In genomic region chr8:115377321-115377720, GRCm38 (mm10) we compare ENCODE assay signal across 24 mouse cellular contexts.
DNase-seq lines count a peak whose midpoint lies in the region; ATAC-seq and TF ChIP-seq lines count a peak whose summit lies in the region.
"Had no signal": no experiment of that assay in that cellular context is flagged by ENCODE, and none has a peak within 500 bp of the region (broad histone marks: within the 10 kb centered on the region; RNA-seq: fewer than 3 reads in every experiment).

No protein-coding gene starts in this region.

- H3K4me3 ChIP-seq in hindbrain, postnatal 0 days (ENCODE audit: low read length), result no peak overlapping the region
- no peak overlapping the region for H3K4me3 ChIP-seq in hindbrain, embryonic 11.5 days (ENCODE audit: low read depth, low read length)
- no peak overlapping the region for H3K4me3 ChIP-seq in lung, embryonic 14.5 days (ENCODE audit: low read depth, low read length)
- H3K4me3 ChIP-seq: embryonic facial prominence, embryonic 12.5 days; erythroblast, embryonic 14.5 days; forebrain, embryonic 13.5 days; gastrocnemius, adult 2 months; hindbrain, embryonic 12.5 days; limb, embryonic 13.5 days; lung, embryonic 15.5 days; neural tube, embryonic 15.5 days had no signal

- H3K27me3 ChIP-seq in hindbrain, postnatal 0 days (ENCODE audit: insufficient read depth, low read length), result no peaks in the 10 kb centered on the region
- H3K27me3 ChIP-seq in hindbrain, embryonic 11.5 days (ENCODE audit: control insufficient read depth, insufficient read depth, low read length), result no peaks in the 10 kb centered on the region
- no peaks in the 10 kb centered on the region for H3K27me3 ChIP-seq in lung, embryonic 14.5 days (ENCODE audit: insufficient read depth, low read length)
- H3K27me3 ChIP-seq: embryonic facial prominence, embryonic 12.5 days; forebrain, embryonic 13.5 days; hindbrain, embryonic 12.5 days; lung, embryonic 15.5 days; neural tube, embryonic 15.5 days had no signal

- peak; percentile 22 to 30 for DNase-seq in cerebellum, postnatal 10 days
- DNase-seq in cerebellum, postnatal 25 days, result no peak
- peak; percentile 23 for DNase-seq in hindbrain, postnatal 0 days (ENCODE audit: low spot score)
- DNase-seq in hindbrain, embryonic 11.5 days (ENCODE audit: low spot score), result no peak
- peak; percentile 87 for DNase-seq in lung, embryonic 14.5 days
- DNase-seq in lung, postnatal 10 days, result no peak
- DNase-seq in retina, postnatal 1 day, result peak; percentile 56
- DNase-seq in retina, embryonic 14.5 days (ENCODE audit: low spot score), result no peak
- DNase-seq: adrenal gland, postnatal 10 days; cerebellum, adult 8-10 months; gastrocnemius, adult 2 months; kidney, adult 11 months; kidney, postnatal 25 days; layer of hippocampus, postnatal 36 days; thymus, adult 18-20 months; thymus, postnatal 36 days had no signal

- H3K9me3 ChIP-seq in hindbrain, postnatal 0 days (ENCODE audit: low read length), result no peaks in the 10 kb centered on the region
- no peaks in the 10 kb centered on the region for H3K9me3 ChIP-seq in hindbrain, embryonic 11.5 days (ENCODE audit: control insufficient read depth, low read length)
- H3K9me3 ChIP-seq in lung, embryonic 14.5 days (ENCODE audit: low read depth, low read length), result no peaks in the 10 kb centered on the region
- H3K9me3 ChIP-seq: embryonic facial prominence, embryonic 12.5 days; forebrain, embryonic 13.5 days; hindbrain, embryonic 12.5 days; limb, embryonic 13.5 days; lung, embryonic 15.5 days; neural tube, embryonic 15.5 days had no signal

- no peaks in the 10 kb centered on the region for H3K36me3 ChIP-seq in hindbrain, postnatal 0 days (ENCODE audit: insufficient read depth, low read length)
- no peaks in the 10 kb centered on the region for H3K36me3 ChIP-seq in hindbrain, embryonic 11.5 days (ENCODE audit: control insufficient read depth, insufficient read depth, low read length)
- H3K36me3 ChIP-seq in lung, embryonic 14.5 days (ENCODE audit: insufficient read depth), result no peaks in the 10 kb centered on the region
- H3K36me3 ChIP-seq: embryonic facial prominence, embryonic 12.5 days; hindbrain, embryonic 12.5 days; limb, embryonic 13.5 days; lung, embryonic 15.5 days; neural tube, embryonic 15.5 days had no signal

- 37% methylated on average over 4 of the region's 4 CpGs for WGBS in hindbrain, postnatal 0 days
- WGBS in hindbrain, embryonic 11.5 days, result 77% methylated on average over 4 of the region's 4 CpGs
- WGBS in lung, embryonic 14.5 days, result 31% methylated on average over 4 of the region's 4 CpGs

- no peak overlapping the region for H3K4me2 ChIP-seq in hindbrain, postnatal 0 days (ENCODE audit: low read depth, low read length)
- H3K4me2 ChIP-seq in hindbrain, embryonic 11.5 days (replicated peaks; ENCODE audit: low read depth, low read length), result no peak overlapping the region
- no peak overlapping the region for H3K4me2 ChIP-seq in lung, embryonic 14.5 days
- H3K4me2 ChIP-seq: embryonic facial prominence, embryonic 12.5 days; forebrain, embryonic 13.5 days; hindbrain, embryonic 12.5 days; limb, embryonic 13.5 days; lung, embryonic 15.5 days; neural tube, embryonic 15.5 days had no signal

- TF ChIP-seq CTCF in hindbrain, postnatal 0 days (IDR thresholded peaks at IDR 0.05; ENCODE audit: low read depth), result no peak
- no peak for TF ChIP-seq CTCF in lung, embryonic 14.5 days (IDR thresholded peaks at IDR 0.05; ENCODE audit: low read depth)

- H3K4me1 ChIP-seq in hindbrain, postnatal 0 days (ENCODE audit: insufficient read depth, low read length), result 0 out of 2 replicates have a peak, but pooled peaks cover 16% of the 10 kb centered on the region
- H3K4me1 ChIP-seq in hindbrain, embryonic 11.5 days (replicated peaks; ENCODE audit: control insufficient read depth, insufficient read depth, low read length), result no peaks in the 10 kb centered on the region
- H3K4me1 ChIP-seq in lung, embryonic 14.5 days (ENCODE audit: insufficient read depth), result peaks cover 18% of the 10 kb centered on the region

- no peak for ATAC-seq in hindbrain, postnatal 0 days
- no peak for ATAC-seq in hindbrain, embryonic 11.5 days (ENCODE audit: low FRiP score)
- ATAC-seq in lung, embryonic 14.5 days (ENCODE audit: insufficient read depth), result peak; percentile 25; the same call in 1 of the 2 replicates
- ATAC-seq: forebrain, embryonic 13.5 days had no signal

- H3K27ac ChIP-seq in hindbrain, postnatal 0 days, result no peak overlapping the region
- no peak overlapping the region for H3K27ac ChIP-seq in hindbrain, embryonic 11.5 days (ENCODE audit: low read depth, low read length)
- H3K27ac ChIP-seq in lung, embryonic 14.5 days (ENCODE audit: low read depth), result no peak overlapping the region
- H3K27ac ChIP-seq: embryonic facial prominence, embryonic 12.5 days; forebrain, embryonic 13.5 days; gastrocnemius, adult 2 months; hindbrain, embryonic 12.5 days; limb, embryonic 13.5 days; liver, embryonic 14.5 days; lung, embryonic 15.5 days; neural tube, embryonic 15.5 days had no signal

- H3K9ac ChIP-seq in hindbrain, postnatal 0 days (replicated peaks; ENCODE audit: low read length), result no peak overlapping the region
- H3K9ac ChIP-seq in hindbrain, embryonic 11.5 days (ENCODE audit: low read depth, low read length), result no peak overlapping the region
- H3K9ac ChIP-seq in lung, embryonic 14.5 days, result no peak overlapping the region
- H3K9ac ChIP-seq: embryonic facial prominence, embryonic 12.5 days; forebrain, embryonic 13.5 days; hindbrain, embryonic 12.5 days; limb, embryonic 13.5 days; liver, embryonic 14.5 days; lung, embryonic 15.5 days; neural tube, embryonic 15.5 days had no signal

Comparison
In these comparisons a context has a peak if more than half of its experiments do, and no peak if none do; other contexts are left out.
1. DNase-seq: peak in cerebellum, postnatal 10 days (2 of 2), hindbrain, postnatal 0 days (single experiment), lung, embryonic 14.5 days (single experiment) and retina, postnatal 1 day (single experiment); none in cerebellum, postnatal 25 days (0 of 2), hindbrain, embryonic 11.5 days (single experiment), lung, postnatal 10 days (single experiment) and retina, embryonic 14.5 days (single experiment).